Comparison of ENCODE assay signal across 13 mouse cellular contexts in the genomic region with DNA sequence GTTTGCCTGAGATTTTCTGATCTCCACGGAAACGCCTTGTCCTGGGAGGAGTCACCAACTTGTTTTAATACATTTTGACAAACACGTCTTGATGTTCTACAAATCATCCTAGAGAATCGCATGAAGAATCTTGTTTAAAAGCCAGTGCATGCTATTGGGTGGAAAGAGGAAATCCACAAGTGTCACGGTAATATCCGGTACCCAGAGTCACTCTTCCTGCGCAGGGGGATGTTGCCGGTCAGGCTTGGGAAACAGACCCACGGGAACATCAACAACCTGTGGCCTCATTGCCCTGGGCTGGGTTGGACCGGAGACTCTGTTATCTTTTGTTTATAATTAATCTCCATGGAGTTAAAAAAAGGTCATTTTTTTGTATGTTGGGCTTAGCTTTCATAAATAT. TPM values are rescaled to one million over a fixed set of nuclear protein-coding genes. Genes with fewer than 3 reads are reported as not detected.
A peak's percentile ranks its signal among the peaks of the same experiment; 100 is the strongest.
DNase-seq lines count a peak whose midpoint lies in the region; ATAC-seq lines count a peak whose summit lies in the region.
"Had no signal": no experiment of that assay in that cellular context is flagged by ENCODE, and none has a peak within 500 bp of the region (broad histone marks: within the 10 kb centered on the region; RNA-seq: fewer than 3 reads in every experiment).

No protein-coding gene starts in this region.

- H3K9me3 ChIP-seq in heart, embryonic 10.5 days: 0 out of 2 replicates have a peak, but pooled peaks cover 4% of the 10 kb centered on the region
- H3K9me3 ChIP-seq: midbrain, embryonic 12.5 days had no signal

- peak; percentile 66 for ATAC-seq in common myeloid progenitor, adult 5-6 weeks (replicated peaks; ENCODE audit: low read depth, poor library complexity, severe bottlenecking)
- ATAC-seq: Patski had no signal

- H3K36me3 ChIP-seq in heart, embryonic 10.5 days: no peaks in the 10 kb centered on the region
- H3K36me3 ChIP-seq: midbrain, embryonic 12.5 days had no signal

- WGBS in heart, embryonic 10.5 days: 67% methylated on average over 10 of the region's 10 CpGs

- H3K4me3 ChIP-seq in heart, embryonic 10.5 days: no peak overlapping the region
- H3K4me3 ChIP-seq: midbrain, embryonic 12.5 days had no signal

- H3K27ac ChIP-seq in heart, embryonic 10.5 days: no peak overlapping the region
- H3K27ac ChIP-seq: midbrain, embryonic 12.5 days had no signal

- DNase-seq in heart, adult 8-10 months (ENCODE audit: low spot score): peak; percentile 67
- no peak for DNase-seq in heart, embryonic 10.5 days (ENCODE audit: low spot score)
- DNase-seq in kidney, adult 8-10 months: peak; percentile 24 to 54
- DNase-seq in lung, postnatal 4 days: peak; percentile 48 to 75
- no peak for DNase-seq in retina, postnatal 1 day
- DNase-seq in embryo, embryonic 10 days (ENCODE audit: low spot score): no peak
- DNase-seq in embryo, embryonic 11 days: no peak
- DNase-seq: cerebellum, postnatal 25 days; gastrocnemius, postnatal 25 days; left cerebral cortex, postnatal 4 days had no signal

- peaks cover 3% of the 10 kb centered on the region; the same call in 1 of the 2 replicates for H3K27me3 ChIP-seq in heart, embryonic 10.5 days (ENCODE audit: insufficient read depth, poor library complexity, severe bottlenecking)
- H3K27me3 ChIP-seq: midbrain, embryonic 12.5 days had no signal

- peaks cover 13% of the 10 kb centered on the region for H3K4me1 ChIP-seq in heart, embryonic 10.5 days

RNA-seq across cellular contexts. Expression of a gene that starts 22.1 kb away (rescaled TPM):
- 100 to 1,000 TPM; 200 to 214 (median 203) TPM for total RNA-seq in heart, adult 8-10 months (2022)
- 21.0 and 24.1 TPM in 2 replicates for polyA plus RNA-seq in heart, embryonic 10.5 days (2016; fragmentation: Nextera tagmentation; extraction: Ambion mirVana)
- 7.0 and 12.5 TPM in 2 replicates for total RNA-seq in common myeloid progenitor, adult 5-6 weeks (2017)

Comparison
In these comparisons a context has a peak if more than half of its experiments do, and no peak if none do; other contexts are left out.
1. DNase-seq: peak in heart, adult 8-10 months (single experiment), kidney, adult 8-10 months (2 of 2) and lung, postnatal 4 days (2 of 2); none in heart, embryonic 10.5 days (single experiment), retina, postnatal 1 day (single experiment), embryo, embryonic 10 days (single experiment) and embryo, embryonic 11 days (single experiment).
2. RNA of a gene that starts 22.1 kb away (total RNA-seq): 200 to 214 TPM in heart, adult 8-10 months; 7.0 to 12.5 TPM in common myeloid progenitor, adult 5-6 weeks; every median in the first group is over 10 times any median in the second.